Mouse (Mus musculus): ENCODE measurements around the gene Bloc1s5. TPM values are rescaled to one million over a fixed set of nuclear protein-coding genes. Genes with fewer than 3 reads are reported as not detected.

Bloc1s5 gene
- polyA plus RNA-seq, 1 experiment from 2014 or later: 14.5 TPM

DNA sequence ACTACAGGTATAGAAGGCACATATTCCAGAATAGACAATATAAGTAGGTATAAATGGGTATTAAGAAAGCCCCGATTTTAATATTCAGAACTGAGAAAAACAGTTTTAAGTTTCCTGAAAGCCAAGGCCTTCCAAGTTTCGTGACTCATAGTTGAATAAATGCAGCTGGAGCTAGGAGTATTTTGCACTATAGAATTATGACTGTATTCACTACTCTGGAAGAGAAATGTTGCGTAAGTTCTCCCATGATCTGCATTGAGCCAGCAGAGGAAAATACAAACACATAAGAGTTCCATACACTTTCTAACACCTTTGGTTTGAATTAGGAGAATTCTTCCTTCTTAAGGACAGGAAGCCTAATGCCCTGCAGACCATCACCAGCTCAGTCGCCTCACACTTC, 15.4 kb upstream of the Bloc1s5 start:
- ATAC-seq: no peak
- H3K4me2 ChIP-seq (ENCODE audit: low read depth, low read length): no peak overlapping the region
- no peak overlapping the region for H3K9ac ChIP-seq (ENCODE audit: low read depth, low read length)
- 89% methylated on average over 4 of the region's 4 CpGs for WGBS
- H3K4me3 ChIP-seq (ENCODE audit: low read length): no peak overlapping the region
- no peaks in the 10 kb centered on the region for H3K4me1 ChIP-seq (ENCODE audit: control insufficient read depth, insufficient read depth, low read length)
- no peak overlapping the region for H3K27ac ChIP-seq (ENCODE audit: low read length)
- H3K27me3 ChIP-seq (replicated peaks; ENCODE audit: control insufficient read depth, insufficient read depth, low read length): no peaks in the 10 kb centered on the region
- peaks cover 35% of the 10 kb centered on the region for H3K36me3 ChIP-seq (ENCODE audit: control insufficient read depth, insufficient read depth, low read length)
- H3K9me3 ChIP-seq (ENCODE audit: control insufficient read depth, low read length): no peaks in the 10 kb centered on the region

- H3K4me2 ChIP-seq (ENCODE audit: low read depth, low read length): no peak overlapping the region
- no peak overlapping the region for H3K4me3 ChIP-seq (ENCODE audit: low read length)
- H3K4me1 ChIP-seq (ENCODE audit: control insufficient read depth, insufficient read depth, low read length): no peaks in the 10 kb centered on the region
- H3K9ac ChIP-seq (ENCODE audit: low read depth, low read length): no peak overlapping the region
- H3K27me3 ChIP-seq (replicated peaks; ENCODE audit: control insufficient read depth, insufficient read depth, low read length): no peaks in the 10 kb centered on the region
- ATAC-seq: no peak
- H3K36me3 ChIP-seq (ENCODE audit: control insufficient read depth, insufficient read depth, low read length): peaks cover 36% of the 10 kb centered on the region
- 52% methylated on average over 4 of the region's 4 CpGs for WGBS
- no peaks in the 10 kb centered on the region for H3K9me3 ChIP-seq (ENCODE audit: control insufficient read depth, low read length)
- H3K27ac ChIP-seq (ENCODE audit: low read length): no peak overlapping the region
Measured at GRCm38 (mm10) chr13:38649069-38649468, 14.2 kb upstream of the Bloc1s5 start.

GRCm38 (mm10) chr13:38641414-38641813, 6.5 kb upstream of the Bloc1s5 start:
- H3K36me3 ChIP-seq (ENCODE audit: control insufficient read depth, insufficient read depth, low read length): peaks cover 21% of the 10 kb centered on the region
- no peak for ATAC-seq
- no peak overlapping the region for H3K9ac ChIP-seq (ENCODE audit: low read depth, low read length)
- H3K4me1 ChIP-seq (ENCODE audit: control insufficient read depth, insufficient read depth, low read length): no peaks in the 10 kb centered on the region
- no peak overlapping the region for H3K27ac ChIP-seq (ENCODE audit: low read length)
- no peak overlapping the region for H3K4me2 ChIP-seq (ENCODE audit: low read depth, low read length)
- H3K9me3 ChIP-seq (ENCODE audit: control insufficient read depth, low read length): no peaks in the 10 kb centered on the region
- 63% methylated on average over 5 of the region's 5 CpGs for WGBS
- H3K4me3 ChIP-seq (ENCODE audit: low read length): no peak overlapping the region
- H3K27me3 ChIP-seq (replicated peaks; ENCODE audit: control insufficient read depth, insufficient read depth, low read length): no peaks in the 10 kb centered on the region

GRCm38 (mm10) chr13:38640961-38641360, 6.1 kb upstream of the Bloc1s5 start:
- Histone ChIP-seq H3K4me2 (ENCODE audit: low read depth, low read length) (no peak overlapping the region), H3K4me3 (ENCODE audit: low read length) (no peak overlapping the region), H3K9me3 (ENCODE audit: control insufficient read depth, low read length) (no peaks in the 10 kb centered on the region), H3K27me3 (replicated peaks; ENCODE audit: control insufficient read depth, insufficient read depth, low read length) (no peaks in the 10 kb centered on the region), H3K27ac (ENCODE audit: low read length) (no peak overlapping the region), H3K9ac (ENCODE audit: low read depth, low read length) (no peak overlapping the region), H3K36me3 (ENCODE audit: control insufficient read depth, insufficient read depth, low read length) (peaks cover 21% of the 10 kb centered on the region), H3K4me1 (ENCODE audit: control insufficient read depth, insufficient read depth, low read length) (no peaks in the 10 kb centered on the region)
- WGBS: 80% methylated on average over 5 of the region's 5 CpGs
- ATAC-seq: no peak

- ATAC-seq: no peak
- WGBS: 77% methylated on average over 11 of the region's 11 CpGs
- peaks cover 4% of the 10 kb centered on the region; the same call in 1 of the 2 replicates for H3K36me3 ChIP-seq (ENCODE audit: control insufficient read depth, insufficient read depth, low read length)
- no peak overlapping the region for H3K4me2 ChIP-seq (ENCODE audit: low read depth, low read length)
- H3K27me3 ChIP-seq (replicated peaks; ENCODE audit: control insufficient read depth, insufficient read depth, low read length): no peaks in the 10 kb centered on the region
- H3K9me3 ChIP-seq (ENCODE audit: control insufficient read depth, low read length): no peaks in the 10 kb centered on the region
- H3K4me1 ChIP-seq (ENCODE audit: control insufficient read depth, insufficient read depth, low read length): no peaks in the 10 kb centered on the region
- no peak overlapping the region for H3K9ac ChIP-seq (ENCODE audit: low read depth, low read length)
- no peak overlapping the region for H3K27ac ChIP-seq (ENCODE audit: low read length)
- no peak overlapping the region for H3K4me3 ChIP-seq (ENCODE audit: low read length)
Measured at GRCm38 (mm10) chr13:38638694-38639093, 3.8 kb upstream of the Bloc1s5 start.

DNA sequence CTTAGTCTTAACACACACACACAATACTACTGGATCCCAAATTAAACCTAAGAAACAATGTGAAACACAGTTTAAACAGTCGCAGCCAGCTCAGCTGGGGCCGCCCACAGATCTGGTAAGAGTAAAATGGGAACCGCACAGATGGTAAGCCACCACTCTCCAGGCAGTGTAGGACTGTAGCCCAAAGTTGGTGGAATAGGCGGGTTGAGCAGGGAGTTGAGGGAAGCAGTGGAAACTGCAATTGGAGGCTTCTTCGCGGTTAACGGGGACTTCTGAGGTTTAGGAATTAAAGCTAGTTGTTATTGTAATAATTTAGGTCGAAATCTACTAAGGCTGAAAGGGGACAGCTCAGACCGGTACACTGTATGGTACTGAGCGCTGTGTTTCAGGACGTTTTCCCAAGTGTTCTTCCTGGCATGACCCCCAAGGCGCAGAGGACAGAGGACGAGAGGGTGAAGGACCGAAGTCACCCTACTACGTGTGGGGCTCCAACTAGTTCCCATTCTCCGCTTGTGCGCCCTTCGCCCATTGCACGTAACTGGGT, 581 bp downstream of the Bloc1s5 start:
- ATAC-seq: peak; percentile 76
- Histone ChIP-seq H3K9me3 (ENCODE audit: control insufficient read depth, low read length) (no peaks in the 10 kb centered on the region), H3K9ac (ENCODE audit: low read depth, low read length) (peak overlapping the region; percentile 86), H3K4me3 (ENCODE audit: low read length) (peak overlapping the region; percentile 92), H3K4me1 (ENCODE audit: control insufficient read depth, insufficient read depth, low read length) (no peaks in the 10 kb centered on the region), H3K27me3 (replicated peaks; ENCODE audit: control insufficient read depth, insufficient read depth, low read length) (no peaks in the 10 kb centered on the region), H3K4me2 (ENCODE audit: low read depth, low read length) (peak overlapping the region; percentile 77), H3K27ac (ENCODE audit: low read length) (peak overlapping the region; percentile 68), H3K36me3 (ENCODE audit: control insufficient read depth, insufficient read depth, low read length) (no peaks in the 10 kb centered on the region)
- WGBS: under 1% methylated on average over 19 of the region's 19 CpGs

GRCm38 (mm10) chr13:38633287-38634000, 1.5 kb downstream of the Bloc1s5 start:
- H3K36me3 ChIP-seq (ENCODE audit: control insufficient read depth, insufficient read depth, low read length): no peaks in the 10 kb centered on the region
- no peak overlapping the region for H3K27ac ChIP-seq (ENCODE audit: low read length)
- no peaks in the 10 kb centered on the region for H3K27me3 ChIP-seq (replicated peaks; ENCODE audit: control insufficient read depth, insufficient read depth, low read length)
- no peak overlapping the region for H3K4me3 ChIP-seq (ENCODE audit: low read length)
- no peak overlapping the region for H3K9ac ChIP-seq (ENCODE audit: low read depth, low read length)
- WGBS: 92% methylated on average over 6 of the region's 6 CpGs
- no peaks in the 10 kb centered on the region for H3K4me1 ChIP-seq (ENCODE audit: control insufficient read depth, insufficient read depth, low read length)
- no peak for ATAC-seq
- H3K9me3 ChIP-seq (ENCODE audit: control insufficient read depth, low read length): no peaks in the 10 kb centered on the region
- H3K4me2 ChIP-seq (ENCODE audit: low read depth, low read length): no peak overlapping the region

- Histone ChIP-seq H3K27me3 (replicated peaks; ENCODE audit: control insufficient read depth, insufficient read depth, low read length) (no peaks in the 10 kb centered on the region), H3K36me3 (ENCODE audit: control insufficient read depth, insufficient read depth, low read length) (no peaks in the 10 kb centered on the region), H3K27ac (ENCODE audit: low read length) (no peak overlapping the region), H3K9me3 (ENCODE audit: control insufficient read depth, low read length) (no peaks in the 10 kb centered on the region), H3K9ac (ENCODE audit: low read depth, low read length) (no peak overlapping the region), H3K4me1 (ENCODE audit: control insufficient read depth, insufficient read depth, low read length) (no peaks in the 10 kb centered on the region), H3K4me2 (ENCODE audit: low read depth, low read length) (no peak overlapping the region), H3K4me3 (ENCODE audit: low read length) (no peak overlapping the region)
- WGBS: 79% methylated on average over 6 of the region's 6 CpGs
- no peak for ATAC-seq
Measured at GRCm38 (mm10) chr13:38632556-38632955, 2.4 kb downstream of the Bloc1s5 start.

- ATAC-seq: no peak
- no peak overlapping the region for H3K27ac ChIP-seq (ENCODE audit: low read length)
- H3K27me3 ChIP-seq (replicated peaks; ENCODE audit: control insufficient read depth, insufficient read depth, low read length): no peaks in the 10 kb centered on the region
- no peak overlapping the region for H3K4me3 ChIP-seq (ENCODE audit: low read length)
- H3K4me2 ChIP-seq (ENCODE audit: low read depth, low read length): no peak overlapping the region
- 0 out of 2 replicates have a peak overlapping the region, but pooled peaks have one; percentile 11 for H3K9ac ChIP-seq (ENCODE audit: low read depth, low read length)
- no peaks in the 10 kb centered on the region for H3K9me3 ChIP-seq (ENCODE audit: control insufficient read depth, low read length)
- no peaks in the 10 kb centered on the region for H3K4me1 ChIP-seq (ENCODE audit: control insufficient read depth, insufficient read depth, low read length)
- WGBS: 38% methylated on average over 6 of the region's 6 CpGs
- no peaks in the 10 kb centered on the region for H3K36me3 ChIP-seq (ENCODE audit: control insufficient read depth, insufficient read depth, low read length)
Measured at GRCm38 (mm10) chr13:38626229-38626525, 8.7 kb downstream of the Bloc1s5 start.
